Mouse (Mus musculus) adrenal gland, adult 10 weeks (tissue): Measurements from ENCODE around the gene Tuba1c. TPM values are rescaled to one million over a fixed set of nuclear protein-coding genes. Genes with fewer than 3 reads are reported as not detected.

Source experiments
- polyA plus RNA-seq: library from polyadenylated mRNA; stranded (reverse); fragments of 350-450 nt; fragmentation: Illumina TruSeq; extraction: RNeasy Lipid Tissue Mini Kit (QIAGEN cat#74804); gene quantifications from one replicate; pipeline ENCODE4 v1.2.3, GENCODE M21; 2014; ENCODE audit warnings: low read depth, low replicate concordance

Tuba1c gene
- polyA plus RNA-seq: 23.9 TPM

GRCm38 (mm10) chr15:99029619-99030584, at the start of gene Tuba1c:
Gene Tuba1c (plus strand): TSS chr15:99029891.

GRCm38 (mm10) chr15:99055040-99055439, 25.3 kb downstream of the Tuba1c start, which contains the start of gene Prph:
Gene Prph (plus strand): TSS chr15:99055174.

GRCm38 (mm10) chr15:99074019-99074599, 44.4 kb downstream of the Tuba1c start, which contains the start of gene Troap:
Gene Troap (plus strand): TSS chr15:99074575.

GRCm38 (mm10) chr15:99087253-99088075, 57.8 kb downstream of the Tuba1c start, which contains the start of gene C1ql4:
Gene C1ql4 (minus strand): TSS chr15:99087817.

Other genes starting within 250 kb of the Tuba1c start
- not detected for gene Wnt1, start 240.0 kb upstream of the Tuba1c start, polyA plus RNA-seq
- gene Ddn, start 220.4 kb upstream of the Tuba1c start, polyA plus RNA-seq: not detected
- 69.0 TPM for gene Prkag1, start 198.4 kb upstream of the Tuba1c start, polyA plus RNA-seq
- gene Kmt2d, start 158.7 kb upstream of the Tuba1c start, polyA plus RNA-seq: 2.3 TPM
- gene Rhebl1, start 135.4 kb upstream of the Tuba1c start, polyA plus RNA-seq: 1.5 TPM
- 0.47 TPM for gene Dhh, start 131.4 kb upstream of the Tuba1c start, polyA plus RNA-seq
- 1.9 TPM for gene Lmbr1l, start 111.7 kb upstream of the Tuba1c start, polyA plus RNA-seq
- 54.1 TPM for gene Tuba1b, start 95.3 kb upstream of the Tuba1c start, polyA plus RNA-seq
- not detected for gene Gm49450, start 76.3 kb upstream of the Tuba1c start, polyA plus RNA-seq
- gene Tuba1a, start 76.2 kb upstream of the Tuba1c start, polyA plus RNA-seq: 44.0 TPM
- not detected for gene Prph, start 25.3 kb downstream of the Tuba1c start, polyA plus RNA-seq
- gene Troap, start 44.7 kb downstream of the Tuba1c start, polyA plus RNA-seq: not detected
- gene C1ql4, start 57.9 kb downstream of the Tuba1c start, polyA plus RNA-seq: not detected
- gene Dnajc22, start 63.3 kb downstream of the Tuba1c start, polyA plus RNA-seq: not detected
- gene Spats2, start 96.0 kb downstream of the Tuba1c start, polyA plus RNA-seq: 35.1 TPM
- not detected for gene Kcnh3, start 195.0 kb downstream of the Tuba1c start, polyA plus RNA-seq
- 1.9 TPM for gene Mcrs1, start 222.1 kb downstream of the Tuba1c start, polyA plus RNA-seq